Mouse (Mus musculus) liver, postnatal 0 days (tissue): ENCODE measurements around the gene Smim5.

Source experiments
- CTCF ChIP-seq: sonication (generic); IDR thresholded peaks from 2 replicates; pipeline ENCODE4 v1.5.1; 2016; ENCODE audit warnings: antibody characterized with exemption, low read depth
- EP300 ChIP-seq: IDR thresholded peaks from 2 replicates; pipeline ENCODE4 v1.6.1; 2016; ENCODE audit warnings: antibody characterized with exemption, low read depth, mild to moderate bottlenecking

DNA sequence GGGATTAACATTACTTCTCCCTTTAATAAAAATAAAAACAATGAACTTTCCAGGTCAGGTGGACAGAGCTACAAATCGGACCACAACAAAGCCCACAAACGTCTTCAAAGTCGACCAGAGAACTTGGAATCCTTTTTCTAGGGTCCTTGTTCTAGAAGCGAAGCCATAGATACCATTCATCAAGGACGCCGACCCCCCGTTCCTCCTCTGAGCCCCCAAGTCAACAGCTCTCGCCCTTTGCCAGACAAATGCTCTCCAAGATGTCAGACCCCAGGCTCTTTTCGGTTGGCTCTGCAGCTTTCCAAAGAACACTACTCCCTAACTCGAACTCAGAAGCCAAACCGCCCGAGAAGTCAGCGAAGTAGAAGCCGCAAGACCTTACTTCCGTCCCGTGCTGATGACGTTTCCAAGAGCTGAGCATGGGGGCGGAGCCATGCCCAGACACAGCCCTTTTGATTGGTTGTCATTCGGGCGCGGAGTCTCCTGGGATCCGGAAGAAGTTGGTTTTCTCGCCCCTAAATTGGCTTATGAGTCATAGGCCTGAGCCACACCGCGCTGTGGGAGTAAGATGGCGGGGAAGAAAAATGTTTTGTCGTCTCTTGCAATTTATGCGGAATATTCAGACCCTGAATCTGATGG lies 33.5 kb downstream of the Smim5 start, which contains the start of the genes Sap30bp and Recql5:
- TF ChIP-seq CTCF (no peak), EP300 (peak; percentile 38; the same call in 1 of the 2 replicates)
